Mouse (Mus musculus) MEL (cell line): ENCODE data around the gene Ppm1d. TPM values are rescaled to one million over a fixed set of nuclear protein-coding genes. Genes with fewer than 3 reads are reported as not detected.

Experiments used
- DNase-seq: peaks from one replicate; pipeline ENCODE4 v3.0.0; 2011; ENCODE audit warnings: low read depth, low spot score
- H3K27ac ChIP-seq: 2 replicates; pipeline ENCODE4 v1.5.1; 2012; ENCODE audit warnings: low read depth, mild to moderate bottlenecking, control low read depth, low read length, moderate library complexity; ENCODE audit not compliant: control insufficient read depth
- H3K27me3 ChIP-seq, 2 experiments: fragments of 150-350 bp in 1 of 2; sonication (generic) in 1 of 2; 2 replicates each; pipeline ENCODE4 v1.6.1; 2012; ENCODE audit warnings: low read length in 2 of 2, mild to moderate bottlenecking in 2 of 2, improper control_type of control experiment in 1 of 2, moderate library complexity in 1 of 2; ENCODE audit not compliant: insufficient read depth in 2 of 2, control insufficient read depth in 1 of 2
- H3K36me3 ChIP-seq, 2 experiments: 2 replicates each; pipeline ENCODE4 v1.6.1; 2012 to 2014; ENCODE audit warnings: low read length in 2 of 2, improper control_type of control experiment in 1 of 2, inconsistent platforms in 1 of 2, mild to moderate bottlenecking in 1 of 2; ENCODE audit not compliant: insufficient read depth in 2 of 2, control insufficient read depth in 1 of 2
- H3K4me1 ChIP-seq, 2 experiments: fragments of 150-350 bp in 1 of 2; sonication (generic) in 1 of 2; 2 replicates each; pipeline ENCODE4 v1.6.1; 2012; ENCODE audit warnings: low read length in 2 of 2, improper control_type of control experiment in 1 of 2, mild to moderate bottlenecking in 1 of 2; ENCODE audit not compliant: insufficient read depth in 2 of 2, control insufficient read depth in 1 of 2
- H3K4me3 ChIP-seq, 2 experiments: fragments of 150-350 bp in 1 of 2; sonication (generic) in 1 of 2; 2 replicates each; pipeline ENCODE4 v1.5.1; 2012; ENCODE audit warnings: low read depth in 2 of 2, low read length in 2 of 2, mild to moderate bottlenecking in 2 of 2, moderate library complexity in 2 of 2, control low read depth in 1 of 2, improper control_type of control experiment in 1 of 2; ENCODE audit not compliant: control insufficient read depth in 1 of 2, insufficient read depth in 1 of 2
- H3K79me2 ChIP-seq: 2 replicates; pipeline ENCODE4 v1.6.1; 2012; ENCODE audit warnings: mild to moderate bottlenecking, low read length, moderate library complexity; ENCODE audit not compliant: control insufficient read depth, poor library complexity, insufficient read depth
- H3K9ac ChIP-seq: 2 replicates; pipeline ENCODE4 v1.6.1; 2012; ENCODE audit warnings: low read depth, mild to moderate bottlenecking, control low read depth, low read length, moderate library complexity; ENCODE audit not compliant: control insufficient read depth, poor library complexity, severe bottlenecking
- H3K9me3 ChIP-seq: fragments of 150-350 bp; sonication (generic); replicated peaks from 2 replicates; pipeline ENCODE4 v1.6.1; 2012; ENCODE audit warnings: mild to moderate bottlenecking, low read length, improper control_type of control experiment, moderate library complexity; ENCODE audit not compliant: insufficient read depth
- CTCF ChIP-seq, 3 experiments: IDR thresholded peaks in 2 of 3; conservative IDR thresholded peaks in 1 of 3; 2 replicates each; pipeline ENCODE4 v1.5.1; 2011 to 2012; ENCODE audit warnings: low read length in 3 of 3, low read depth in 2 of 3, mild to moderate bottlenecking in 2 of 3, improper control_type of control experiment in 1 of 3, inconsistent platforms in 1 of 3, mixed read lengths in 1 of 3, moderate library complexity in 1 of 3; ENCODE audit not compliant: control insufficient read depth in 1 of 3, insufficient read depth in 1 of 3, poor library complexity in 1 of 3, severe bottlenecking in 1 of 3
- E2F4 ChIP-seq: IDR thresholded peaks from 2 replicates; pipeline ENCODE4 v1.6.1; 2011; ENCODE audit warnings: low read depth, low read length, improper control_type of control experiment, borderline replicate concordance
- EP300 ChIP-seq, 2 experiments: IDR thresholded peaks; 2 replicates each; pipeline ENCODE4 v1.6.1; 2011; ENCODE audit warnings: improper control_type of control experiment in 2 of 2, low read length in 2 of 2, low read depth in 1 of 2, mild to moderate bottlenecking in 1 of 2
- ETS1 ChIP-seq: IDR thresholded peaks from 2 replicates; pipeline ENCODE4 v1.6.1; 2012; ENCODE audit warnings: low read depth, mild to moderate bottlenecking, inconsistent platforms, low read length, improper control_type of control experiment, moderate library complexity
- GABPA ChIP-seq: IDR thresholded peaks from 2 replicates; pipeline ENCODE4 v1.6.1; 2012; ENCODE audit warnings: low read depth, mild to moderate bottlenecking, inconsistent platforms, low read length, improper control_type of control experiment, moderate library complexity
- GATA1 ChIP-seq: IDR thresholded peaks from 2 replicates; pipeline ENCODE4 v1.6.1; 2011; ENCODE audit warnings: low read depth, low read length, improper control_type of control experiment
- JUND ChIP-seq: IDR thresholded peaks from 2 replicates; pipeline ENCODE4 v1.6.1; 2011; ENCODE audit warnings: low read depth, mild to moderate bottlenecking, improper control_type of control experiment, low read length
- KAT2A ChIP-seq: conservative IDR thresholded peaks from 2 replicates; pipeline ENCODE4 v1.6.1; 2012; ENCODE audit warnings: low read depth, low read length, improper control_type of control experiment, inconsistent platforms
- MAX ChIP-seq: IDR thresholded peaks from 2 replicates; pipeline ENCODE4 v1.6.1; 2011; ENCODE audit warnings: low read length, improper control_type of control experiment
- MEF2A ChIP-seq: IDR thresholded peaks from 2 replicates; pipeline ENCODE4 v1.6.1; 2014; ENCODE audit warnings: low read depth, mild to moderate bottlenecking, inconsistent platforms, low read length, improper control_type of control experiment; ENCODE audit not compliant: poor library complexity, insufficient replicate concordance, severe bottlenecking; ENCODE audit errors: extremely low read depth
- MXI1 ChIP-seq: IDR thresholded peaks from 2 replicates; pipeline ENCODE4 v1.6.1; 2011; ENCODE audit warnings: mild to moderate bottlenecking, low read depth, low read length, improper control_type of control experiment
- MYB ChIP-seq: IDR thresholded peaks from 2 replicates; pipeline ENCODE4 v1.6.1; 2011; ENCODE audit warnings: mild to moderate bottlenecking, low read depth, low read length, improper control_type of control experiment
- MYC ChIP-seq: IDR thresholded peaks from 2 replicates; pipeline ENCODE4 v1.6.1; 2011; ENCODE audit warnings: low read depth, mild to moderate bottlenecking, low read length, improper control_type of control experiment, moderate library complexity
- NRF1 ChIP-seq: IDR thresholded peaks from 2 replicates; pipeline ENCODE4 v1.6.1; 2014; ENCODE audit warnings: low read depth, mild to moderate bottlenecking, inconsistent platforms, low read length, improper control_type of control experiment, moderate library complexity; ENCODE audit not compliant: poor library complexity, insufficient read depth, severe bottlenecking
- POLR2A ChIP-seq, 2 experiments: IDR thresholded peaks; 2 replicates each; pipeline ENCODE4 v1.6.1; 2011 to 2012; ENCODE audit warnings: low read length in 2 of 2, mild to moderate bottlenecking in 2 of 2, control low read depth in 1 of 2, improper control_type of control experiment in 1 of 2, low read depth in 1 of 2, moderate library complexity in 1 of 2; ENCODE audit not compliant: control insufficient read depth in 1 of 2, insufficient read depth in 1 of 2, poor library complexity in 1 of 2
- POLR2AphosphoS2 ChIP-seq: IDR thresholded peaks from 2 replicates; pipeline ENCODE4 v1.6.1; 2011; ENCODE audit warnings: low read length, improper control_type of control experiment
- POLR2AphosphoS5 ChIP-seq: IDR thresholded peaks from 2 replicates; pipeline ENCODE4 v1.6.1; 2012; ENCODE audit warnings: low read depth, borderline replicate concordance, mild to moderate bottlenecking, inconsistent platforms, low read length, moderate library complexity, mixed read lengths
- RAD21 ChIP-seq: IDR thresholded peaks from 2 replicates; pipeline ENCODE4 v1.6.1; 2011; ENCODE audit warnings: mild to moderate bottlenecking, low read depth, low read length, improper control_type of control experiment
- RCOR1 ChIP-seq: IDR thresholded peaks from 2 replicates; pipeline ENCODE4 v1.6.1; 2012; ENCODE audit warnings: low read depth, mild to moderate bottlenecking, inconsistent platforms, low read length, improper control_type of control experiment
- SIN3A ChIP-seq: IDR thresholded peaks from 2 replicates; pipeline ENCODE4 v1.6.1; 2012; ENCODE audit warnings: low read length, improper control_type of control experiment, inconsistent platforms
- SMC3 ChIP-seq: IDR thresholded peaks from 2 replicates; pipeline ENCODE4 v1.6.1; 2011; ENCODE audit warnings: low read depth, low read length, improper control_type of control experiment
- TAL1 ChIP-seq: IDR thresholded peaks from 2 replicates; pipeline ENCODE4 v1.6.1; 2012; ENCODE audit warnings: mild to moderate bottlenecking, inconsistent platforms, low read length, moderate library complexity, mixed read lengths
- TBP ChIP-seq: IDR thresholded peaks from 2 replicates; pipeline ENCODE4 v1.8.0; 2011; ENCODE audit warnings: low read depth, low read length, improper control_type of control experiment
- TCF12 ChIP-seq: IDR thresholded peaks from 2 replicates; pipeline ENCODE4 v1.6.1; 2014; ENCODE audit warnings: low read depth, mild to moderate bottlenecking, inconsistent platforms, low read length, improper control_type of control experiment, moderate library complexity
- UBTF ChIP-seq: IDR thresholded peaks from 2 replicates; pipeline ENCODE4 v1.6.1; 2012; ENCODE audit warnings: low read depth, mild to moderate bottlenecking, inconsistent platforms, low read length, improper control_type of control experiment, moderate library complexity, borderline replicate concordance; ENCODE audit not compliant: insufficient read depth
- USF1 ChIP-seq: IDR thresholded peaks from 2 replicates; pipeline ENCODE4 v1.6.1; 2014; ENCODE audit warnings: low read depth, mild to moderate bottlenecking, inconsistent platforms, low read length, improper control_type of control experiment, moderate library complexity
- ZC3H11A ChIP-seq: IDR thresholded peaks from 2 replicates; pipeline ENCODE4 v1.6.1; 2012; ENCODE audit warnings: low read depth, mild to moderate bottlenecking, inconsistent platforms, low read length, improper control_type of control experiment
- ZNF384 ChIP-seq: IDR thresholded peaks from 2 replicates; pipeline ENCODE4 v1.6.1; 2012; ENCODE audit warnings: low read depth, mild to moderate bottlenecking, inconsistent platforms, low read length, improper control_type of control experiment
- polyA plus RNA-seq, 2 experiments: library from polyadenylated mRNA; stranded (reverse) in 1 of 2; unstranded in 1 of 2; fragments of >175 nt in 1 of 2; fragments of >200 nt in 1 of 2; gene quantifications; 2 replicates each; pipeline versions ENCODE4 v1.2.1 to v1.2.4; 2012; ENCODE audit warnings: low replicate concordance in 2 of 2, low read depth in 1 of 2; ENCODE audit not compliant: insufficient read length in 2 of 2, insufficient read depth in 1 of 2, missing spikeins in 1 of 2
- total RNA-seq: library from RNA; depleted of rRNA; stranded (reverse); fragments of 300-350 nt; gene quantifications from 2 replicates; pipeline ENCODE4 v1.2.3, GENCODE M21; 2012

Gene Ppm1d
- total and polyA plus RNA-seq, 3 experiments = 13.3 to 15.5 TPM; not detected in 1

DNA sequence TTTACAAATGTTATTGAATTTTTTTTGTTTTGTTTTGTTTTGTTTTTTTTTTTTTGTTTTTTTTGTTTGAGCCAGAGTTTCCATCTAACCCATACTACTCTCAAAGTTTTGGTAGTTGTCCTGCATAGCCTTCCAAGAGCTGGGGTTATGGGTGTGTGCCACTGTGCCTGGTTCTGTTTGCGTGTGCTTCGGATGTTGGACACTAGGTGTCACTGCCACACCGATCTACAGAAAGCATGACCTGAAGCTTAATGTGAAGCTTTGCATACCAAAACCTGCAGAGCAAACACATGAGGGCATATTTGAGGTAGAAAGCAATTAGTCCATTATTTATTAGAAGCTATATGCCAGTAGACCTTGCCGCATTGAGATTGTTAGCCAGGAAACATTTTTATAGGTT is 71.0 kb downstream of the Ppm1d start:
- TF ChIP-seq MXI1 (0 out of 2 replicates have a peak, but pooled peaks have one; percentile 28), KAT2A (no peak), MYC (peak; percentile 84), NRF1 (no peak), CTCF (IDR thresholded peaks at IDR 0.05 in 2 of 3, conservative IDR thresholded peaks at IDR 0.05 in 1 of 3; ENCODE audit: control insufficient read depth in 1 of 3, insufficient read depth in 1 of 3, low read depth in 2 of 3, low read length in 3 of 3, poor library complexity in 1 of 3, severe bottlenecking in 1 of 3) (peak; percentile 87 to 98 (median 89)), RAD21 (peak; percentile 96), MAX (0 out of 2 replicates have a peak, but pooled peaks have one; percentile 55), POLR2AphosphoS5 (no peak), ZNF384 (0 out of 2 replicates have a peak, but pooled peaks have one; percentile 7), POLR2AphosphoS2 (no peak), UBTF (no peak), ZC3H11A (peak; percentile 76), TAL1 (no peak), TCF12 (no peak), SMC3 (peak; percentile 83), SIN3A (peak; percentile 41), JUND (no peak)
- Histone ChIP-seq H3K36me3 (no peaks in the 10 kb centered on the region), H3K9ac (no peak overlapping the region), H3K9me3 (no peaks in the 10 kb centered on the region), H3K27ac (no peak overlapping the region), H3K4me3 (no peak overlapping the region), H3K79me2 (no peaks in the 10 kb centered on the region), H3K4me1 (no peaks in the 10 kb centered on the region), H3K27me3 (no peaks in the 10 kb centered on the region)
- DNase-seq = peak; percentile 85

DNA sequence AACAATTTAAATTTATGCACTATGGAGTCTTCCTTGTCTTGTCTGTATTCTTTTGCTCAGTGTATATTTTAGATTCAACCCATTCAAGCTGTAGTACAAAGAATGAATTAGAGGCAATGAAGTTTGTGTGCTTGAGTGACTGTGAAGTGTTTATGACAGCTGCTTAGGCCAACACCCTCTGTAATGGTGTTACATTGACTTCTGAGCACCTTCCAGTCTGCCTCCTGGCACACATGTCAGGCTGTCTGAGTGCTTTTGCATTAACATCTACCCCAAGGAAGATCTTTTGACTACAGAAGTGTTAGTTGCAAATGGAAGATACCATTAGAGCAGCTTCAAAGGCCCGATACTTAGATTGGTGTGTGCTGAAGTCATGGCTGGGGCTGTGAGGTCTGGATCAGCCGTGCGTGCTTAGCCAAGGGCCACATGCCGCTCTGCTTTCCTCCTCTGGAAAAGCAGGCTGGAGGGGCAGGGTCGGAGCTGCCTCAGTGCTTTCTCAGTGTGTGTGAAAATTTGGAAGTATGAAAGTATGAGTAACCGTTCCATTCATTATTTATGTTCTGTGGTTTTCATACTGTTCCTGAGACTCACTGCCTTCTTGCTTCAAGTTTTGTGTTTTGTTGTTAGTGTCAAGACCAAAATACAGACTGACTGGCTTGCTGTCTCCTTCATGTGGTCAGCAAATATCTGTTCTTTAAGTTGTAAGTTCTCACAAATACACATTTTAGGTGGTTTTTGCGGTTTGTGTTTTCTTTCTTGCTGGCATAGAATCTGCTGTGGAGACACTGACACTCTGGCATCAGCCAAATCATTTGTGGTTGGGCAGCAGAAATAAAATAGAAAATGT is 73.2 kb downstream of the Ppm1d start:
- H3K27ac ChIP-seq = no peak overlapping the region
- DNase-seq = no peak
- no peaks in the 10 kb centered on the region for H3K9me3 ChIP-seq
- no peaks in the 10 kb centered on the region for H3K79me2 ChIP-seq
- H3K4me1 ChIP-seq = no peaks in the 10 kb centered on the region
- H3K4me3 ChIP-seq = no peak overlapping the region
- TF ChIP-seq TCF12 (no peak), GATA1 (no peak), JUND (no peak), GABPA (no peak), ETS1 (no peak), UBTF (no peak), CTCF (IDR thresholded peaks at IDR 0.05 in 2 of 3, conservative IDR thresholded peaks at IDR 0.05 in 1 of 3; ENCODE audit: control insufficient read depth in 1 of 3, insufficient read depth in 1 of 3, low read depth in 2 of 3, low read length in 3 of 3, poor library complexity in 1 of 3, severe bottlenecking in 1 of 3) (no peak), POLR2A (IDR thresholded peaks at IDR 0.05; ENCODE audit: control insufficient read depth in 1 of 2, insufficient read depth in 1 of 2, low read depth in 1 of 2, low read length in 2 of 2, poor library complexity in 1 of 2) (no peak), E2F4 (no peak), MYB (no peak), ZC3H11A (no peak), EP300 (IDR thresholded peaks at IDR 0.05; ENCODE audit: low read depth in 1 of 2, low read length in 2 of 2) (no peak), TAL1 (no peak), POLR2AphosphoS5 (no peak), TBP (no peak), KAT2A (no peak), USF1 (no peak), MEF2A (no peak), SMC3 (no peak), RCOR1 (no peak)
- no peaks in the 10 kb centered on the region for H3K36me3 ChIP-seq
- H3K9ac ChIP-seq = no peak overlapping the region
- no peaks in the 10 kb centered on the region for H3K27me3 ChIP-seq
